Mouse (Mus musculus) spleen, postnatal 10 days (tissue): ENCODE data around the gene Eif3m.
A peak's percentile ranks its signal among the peaks of the same experiment; 100 is the strongest.

Experiments used
- DNase-seq, 2 experiments: peaks; one replicate each; pipeline ENCODE4 v3.0.0; 2021 to 2022; ENCODE audit warnings: low spot score in 2 of 2

Gene Eif3m

GRCm38 (mm10) chr2:105016967-105017287, at the start of gene Eif3m:
Gene Eif3m, minus strand, starts transcription at chr2:105017080.
- DNase-seq = peak; percentile 90 to 96

- DNase-seq = no peak
Measured at GRCm38 (mm10) chr2:105062741-105063372, 46.0 kb upstream of the Eif3m start.

- no peak for DNase-seq
Measured at GRCm38 (mm10) chr2:105058577-105059116, 41.8 kb upstream of the Eif3m start.

GRCm38 (mm10) chr2:105055529-105055928, 38.6 kb upstream of the Eif3m start:
- no peak for DNase-seq

- no peak for DNase-seq
Measured at GRCm38 (mm10) chr2:105048301-105048700, 31.4 kb upstream of the Eif3m start.

GRCm38 (mm10) chr2:105043152-105043551, 26.3 kb upstream of the Eif3m start:
- no peak for DNase-seq

GRCm38 (mm10) chr2:105040859-105041258, 24.0 kb upstream of the Eif3m start:
- DNase-seq = no peak

- no peak for DNase-seq
Measured at GRCm38 (mm10) chr2:105038879-105039278, 22.0 kb upstream of the Eif3m start.

GRCm38 (mm10) chr2:105037956-105038569, 21.2 kb upstream of the Eif3m start:
- no peak for DNase-seq

- DNase-seq = no peak
Measured at GRCm38 (mm10) chr2:105036401-105037070, 19.7 kb upstream of the Eif3m start.

- no peak for DNase-seq
Measured at GRCm38 (mm10) chr2:105035985-105036384, 19.1 kb upstream of the Eif3m start.

- DNase-seq = no peak
Measured at GRCm38 (mm10) chr2:105034084-105034483, 17.2 kb upstream of the Eif3m start.

- no peak for DNase-seq
Measured at GRCm38 (mm10) chr2:105030505-105030904, 13.6 kb upstream of the Eif3m start.

GRCm38 (mm10) chr2:105028806-105029205, 11.9 kb upstream of the Eif3m start:
- no peak for DNase-seq

- DNase-seq = peak in 1 of 2 experiments; percentile 24
Measured at GRCm38 (mm10) chr2:105026950-105027695, 10.2 kb upstream of the Eif3m start.

GRCm38 (mm10) chr2:105025610-105026009, 8.7 kb upstream of the Eif3m start:
- DNase-seq = peak in 1 of 2 experiments; percentile 63

GRCm38 (mm10) chr2:105023815-105024214, 6.9 kb upstream of the Eif3m start:
- no peak for DNase-seq

- DNase-seq = peak in 1 of 2 experiments; percentile 41
Measured at GRCm38 (mm10) chr2:105023031-105023615, 6.2 kb upstream of the Eif3m start.

GRCm38 (mm10) chr2:105021836-105022235, 5.0 kb upstream of the Eif3m start:
- DNase-seq = peak in 1 of 2 experiments; percentile 62

- DNase-seq = peak in 1 of 2 experiments; percentile 26
Measured at GRCm38 (mm10) chr2:105021256-105021655, 4.4 kb upstream of the Eif3m start.

GRCm38 (mm10) chr2:105019457-105019856, 2.6 kb upstream of the Eif3m start:
- no peak for DNase-seq

- DNase-seq = peak in 1 of 2 experiments; percentile 30
Measured at GRCm38 (mm10) chr2:105017802-105018201, 922 bp upstream of the Eif3m start.
